Mouse (Mus musculus): ENCODE results near the gene Olfr547. TPM values are rescaled to one million over a fixed set of nuclear protein-coding genes. Genes with fewer than 3 reads are reported as not detected.
A peak's percentile ranks its signal among the peaks of the same experiment; 100 is the strongest.

Gene Olfr547
- polyA plus RNA-seq, 1 experiment, result not detected

DNA sequence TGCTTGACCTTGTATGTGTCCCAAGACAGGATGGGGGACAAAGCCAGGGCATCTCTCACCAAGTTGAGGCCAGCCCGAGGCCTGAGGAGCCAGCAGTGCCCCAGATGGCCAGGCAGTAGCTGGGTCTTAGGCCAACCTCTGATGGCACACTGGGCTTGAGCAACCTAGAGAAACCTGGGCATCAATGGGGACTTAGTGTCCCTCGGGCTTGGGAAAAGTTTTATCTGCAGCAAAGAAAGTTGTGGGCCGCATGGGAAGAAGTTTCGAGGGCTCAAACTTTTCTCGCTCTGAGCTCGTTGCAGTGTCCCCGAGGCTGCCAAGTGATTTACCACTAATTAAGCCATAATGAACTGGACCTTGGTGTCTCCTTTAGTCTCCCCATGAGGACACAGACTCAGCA lies 24.8 kb upstream of the Olfr547 start:
- TF ChIP-seq POLR2A (IDR thresholded peaks at IDR 0.05; ENCODE audit: insufficient read depth, low read depth, low read length) (no peak), CTCF (IDR thresholded peaks at IDR 0.05; ENCODE audit: insufficient read depth, low read depth, low read length) (no peak)

DNA sequence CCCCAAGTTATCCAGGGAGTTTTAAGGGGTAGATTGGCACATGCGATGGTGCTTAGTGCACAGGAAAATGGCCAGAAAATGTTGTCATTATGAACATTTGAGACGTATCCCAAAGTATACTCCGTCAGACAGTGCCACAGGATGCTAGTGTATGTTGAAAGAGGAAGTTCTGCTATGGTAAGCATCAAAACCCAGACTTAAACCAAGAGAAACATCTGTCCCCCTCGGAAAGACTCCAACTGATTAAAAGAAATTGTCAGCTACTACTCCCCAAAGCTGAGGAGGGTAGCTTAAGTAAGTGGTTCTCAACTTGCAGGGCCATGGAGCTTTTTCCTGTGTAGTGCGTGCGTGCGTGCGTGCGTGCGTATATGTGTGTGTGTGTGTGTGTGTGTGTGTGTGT lies 22.6 kb upstream of the Olfr547 start:
- Histone ChIP-seq H3K27ac (ENCODE audit: insufficient read depth, low read depth, low read length) (no peak overlapping the region), H3K4me1 (ENCODE audit: control insufficient read depth, insufficient read depth, low read length) (peaks cover 4% of the 10 kb centered on the region), H3K4me3 (ENCODE audit: insufficient read depth, low read depth, low read length) (no peak overlapping the region)
- no peak for TF ChIP-seq POLR2A (IDR thresholded peaks at IDR 0.05; ENCODE audit: insufficient read depth, low read depth, low read length)
- no peak for TF ChIP-seq CTCF (IDR thresholded peaks at IDR 0.05; ENCODE audit: insufficient read depth, low read depth, low read length)
- WGBS, result 95% methylated on average over 10 of the region's 10 CpGs

More for the DNA sequence above, 24.8 kb upstream of the Olfr547 start:
- H3K4me3 ChIP-seq (ENCODE audit: insufficient read depth, low read depth, low read length), result no peak overlapping the region
- peaks cover 4% of the 10 kb centered on the region for H3K4me1 ChIP-seq (ENCODE audit: control insufficient read depth, insufficient read depth, low read length)
- 74% methylated on average over 7 of the region's 7 CpGs for WGBS
- no peak overlapping the region for H3K27ac ChIP-seq (ENCODE audit: insufficient read depth, low read depth, low read length)

- Histone ChIP-seq H3K4me1 (ENCODE audit: control insufficient read depth, insufficient read depth, low read length) (peaks cover 4% of the 10 kb centered on the region), H3K27ac (ENCODE audit: insufficient read depth, low read depth, low read length) (no peak overlapping the region), H3K4me3 (ENCODE audit: insufficient read depth, low read depth, low read length) (peak overlapping the region; percentile 60)
- no peak for TF ChIP-seq POLR2A (IDR thresholded peaks at IDR 0.05; ENCODE audit: insufficient read depth, low read depth, low read length)
- TF ChIP-seq CTCF (IDR thresholded peaks at IDR 0.05; ENCODE audit: insufficient read depth, low read depth, low read length), result peak; percentile 85; the same call in 1 of the 2 replicates
- WGBS, result under 1% methylated on average over 54 of the region's 54 CpGs
Observed at GRCm38 (mm10) chr7:102512814-102513435, 21.6 kb upstream of the Olfr547 start.

- Histone ChIP-seq H3K4me1 (ENCODE audit: control insufficient read depth, insufficient read depth, low read length) (peaks cover 4% of the 10 kb centered on the region), H3K4me3 (ENCODE audit: insufficient read depth, low read depth, low read length) (no peak overlapping the region), H3K27ac (ENCODE audit: insufficient read depth, low read depth, low read length) (no peak overlapping the region)
- 83% methylated on average over 4 of the region's 4 CpGs for WGBS
- no peak for TF ChIP-seq POLR2A (IDR thresholded peaks at IDR 0.05; ENCODE audit: insufficient read depth, low read depth, low read length)
- TF ChIP-seq CTCF (IDR thresholded peaks at IDR 0.05; ENCODE audit: insufficient read depth, low read depth, low read length), result no peak
Observed at GRCm38 (mm10) chr7:102514144-102514543, 20.4 kb upstream of the Olfr547 start.

DNA sequence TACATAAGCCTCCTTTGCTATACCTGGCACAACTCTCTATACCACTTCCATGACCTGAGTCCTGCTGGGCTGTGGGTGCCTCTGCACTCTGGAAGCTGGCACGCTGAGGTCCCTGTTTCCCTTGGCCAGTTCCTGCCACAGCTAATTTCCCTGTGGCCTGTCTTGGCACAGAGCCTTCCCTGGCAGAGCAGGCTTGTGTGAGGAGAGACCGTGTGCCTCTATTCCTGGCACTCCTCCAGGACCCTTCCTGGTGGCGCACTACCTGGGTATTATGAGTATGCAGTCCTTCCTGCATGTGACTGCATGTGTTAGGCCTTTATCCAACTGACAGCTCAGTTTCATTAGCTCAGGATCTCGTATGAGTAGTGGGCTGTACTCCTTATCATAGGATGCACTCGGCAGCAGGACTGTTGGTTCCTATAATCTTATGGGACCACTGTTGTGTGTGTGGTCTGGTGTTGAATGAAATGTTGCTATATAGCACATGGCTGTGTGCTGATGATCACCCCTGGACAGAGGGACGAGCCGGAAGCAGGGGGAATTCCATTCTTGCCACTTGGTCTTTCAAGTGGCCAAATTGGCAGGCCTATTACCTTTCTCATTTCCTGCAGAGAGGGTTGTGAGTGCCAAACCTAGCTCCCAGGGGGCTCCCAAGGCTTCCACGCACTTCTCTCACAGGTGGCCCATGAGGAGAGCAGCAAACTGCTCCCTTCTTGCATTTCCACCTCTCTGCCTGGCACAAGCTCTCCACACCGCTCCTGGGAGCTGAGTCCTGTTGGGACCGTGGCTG lies 18.1 kb upstream of the Olfr547 start:
- 47% methylated on average over 10 of the region's 10 CpGs for WGBS
- Histone ChIP-seq H3K27ac (ENCODE audit: insufficient read depth, low read depth, low read length) (no peak overlapping the region), H3K4me1 (ENCODE audit: control insufficient read depth, insufficient read depth, low read length) (peaks cover 4% of the 10 kb centered on the region), H3K4me3 (ENCODE audit: insufficient read depth, low read depth, low read length) (no peak overlapping the region)
- TF ChIP-seq POLR2A (IDR thresholded peaks at IDR 0.05; ENCODE audit: insufficient read depth, low read depth, low read length) (no peak), CTCF (IDR thresholded peaks at IDR 0.05; ENCODE audit: insufficient read depth, low read depth, low read length) (no peak)

- WGBS, result 27% methylated on average over 2 of the region's 2 CpGs
- Histone ChIP-seq H3K4me3 (ENCODE audit: insufficient read depth, low read depth, low read length) (no peak overlapping the region), H3K27ac (ENCODE audit: insufficient read depth, low read depth, low read length) (no peak overlapping the region), H3K4me1 (ENCODE audit: control insufficient read depth, insufficient read depth, low read length) (peaks cover 4% of the 10 kb centered on the region)
- TF ChIP-seq POLR2A (IDR thresholded peaks at IDR 0.05; ENCODE audit: insufficient read depth, low read depth, low read length) (no peak), CTCF (IDR thresholded peaks at IDR 0.05; ENCODE audit: insufficient read depth, low read depth, low read length) (no peak)
Observed at GRCm38 (mm10) chr7:102517051-102517335, 17.6 kb upstream of the Olfr547 start.

DNA sequence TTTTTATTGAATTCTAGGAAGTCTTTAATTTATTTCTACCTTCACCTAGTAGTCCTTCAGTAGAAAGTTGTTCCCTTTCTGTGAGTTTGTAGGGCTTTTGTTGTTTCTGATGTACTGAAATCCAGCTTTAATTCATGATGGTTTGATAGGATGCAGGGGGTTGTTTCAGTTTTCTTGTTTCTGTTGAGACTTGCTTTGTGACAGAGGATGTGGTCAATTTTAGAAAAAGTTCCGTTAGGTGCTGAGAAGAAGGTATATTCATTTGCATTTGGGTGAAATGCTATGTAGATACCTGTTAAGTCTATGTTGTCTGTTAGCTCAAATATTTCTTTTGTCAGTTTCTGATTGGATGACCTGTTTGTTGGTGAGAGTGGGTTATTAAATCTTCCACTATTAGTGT lies 5.5 kb upstream of the Olfr547 start:
- Histone ChIP-seq H3K4me1 (ENCODE audit: control insufficient read depth, insufficient read depth, low read length) (no peaks in the 10 kb centered on the region), H3K27ac (ENCODE audit: insufficient read depth, low read depth, low read length) (no peak overlapping the region), H3K4me3 (ENCODE audit: insufficient read depth, low read depth, low read length) (no peak overlapping the region)
- TF ChIP-seq POLR2A (IDR thresholded peaks at IDR 0.05; ENCODE audit: insufficient read depth, low read depth, low read length) (no peak), CTCF (IDR thresholded peaks at IDR 0.05; ENCODE audit: insufficient read depth, low read depth, low read length) (no peak)
- 86% methylated on average over 1 of the region's 1 CpGs for WGBS

GRCm38 (mm10) chr7:102540596-102540995 lies 6.0 kb downstream of the Olfr547 start, which contains the start of gene Olfr548-ps1:
Gene Olfr548-ps1, plus strand, starts transcription at chr7:102540896.
- TF ChIP-seq POLR2A (IDR thresholded peaks at IDR 0.05; ENCODE audit: insufficient read depth, low read depth, low read length) (no peak), CTCF (IDR thresholded peaks at IDR 0.05; ENCODE audit: insufficient read depth, low read depth, low read length) (no peak)
- no peak within 1 kb of the TSS for H3K27ac ChIP-seq (ENCODE audit: insufficient read depth, low read depth, low read length)
- 78% methylated on average over 2 of the region's 2 CpGs for WGBS
- H3K4me1 ChIP-seq (ENCODE audit: control insufficient read depth, insufficient read depth, low read length), result no peaks in the 10 kb centered on the region
- H3K4me3 ChIP-seq (ENCODE audit: insufficient read depth, low read depth, low read length), result no peak within 1 kb of the TSS

DNA sequence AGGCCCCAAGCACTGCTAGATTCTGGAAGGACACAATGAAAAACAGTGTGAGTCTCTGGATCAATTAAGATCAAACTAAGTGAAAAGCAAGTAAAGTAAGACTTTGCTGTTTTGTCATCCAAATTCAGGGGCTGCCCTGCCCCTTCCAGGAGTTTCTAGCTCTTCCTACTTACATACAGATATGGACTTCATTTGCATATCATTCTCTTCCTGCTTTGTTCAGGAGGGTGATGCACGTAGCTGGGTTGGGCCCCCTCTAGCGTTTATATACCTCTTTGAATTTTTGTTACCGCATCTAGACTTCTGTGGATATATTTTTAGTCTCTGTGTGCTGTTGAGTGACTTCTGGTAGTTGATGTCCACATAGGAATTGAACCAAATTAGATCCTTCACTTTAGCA lies 6.7 kb downstream of the Olfr547 start:
- WGBS, result 75% methylated on average over 3 of the region's 3 CpGs
- no peak overlapping the region for H3K27ac ChIP-seq (ENCODE audit: insufficient read depth, low read depth, low read length)
- no peaks in the 10 kb centered on the region for H3K4me1 ChIP-seq (ENCODE audit: control insufficient read depth, insufficient read depth, low read length)
- H3K4me3 ChIP-seq (ENCODE audit: insufficient read depth, low read depth, low read length), result no peak overlapping the region
- TF ChIP-seq CTCF (IDR thresholded peaks at IDR 0.05; ENCODE audit: insufficient read depth, low read depth, low read length), result no peak
- no peak for TF ChIP-seq POLR2A (IDR thresholded peaks at IDR 0.05; ENCODE audit: insufficient read depth, low read depth, low read length)
